Mouse (Mus musculus): ENCODE results near the gene Fam131b. TPM values are rescaled to one million over a fixed set of nuclear protein-coding genes. Genes with fewer than 3 reads are reported as not detected.

The Fam131b gene
- polyA plus RNA-seq, 1 experiment = 0.05 TPM

- TF ChIP-seq POLR2A (IDR thresholded peaks at IDR 0.05; ENCODE audit: low read depth, low read length) = no peak
- TF ChIP-seq CTCF (conservative IDR thresholded peaks at IDR 0.05; ENCODE audit: insufficient read depth, insufficient read length, low read depth, low read length) = no peak
- H3K27me3 ChIP-seq (replicated peaks; ENCODE audit: control insufficient read depth, insufficient read depth, low read length) = no peaks in the 10 kb centered on the region
- H3K27ac ChIP-seq (ENCODE audit: insufficient read depth, low read depth, low read length) = no peak overlapping the region
- peaks cover 19% of the 10 kb centered on the region for H3K36me3 ChIP-seq (ENCODE audit: control insufficient read depth, insufficient read depth, low read length)
- no peaks in the 10 kb centered on the region for H3K4me1 ChIP-seq (ENCODE audit: control insufficient read depth, insufficient read depth, low read length)
- H3K4me3 ChIP-seq (ENCODE audit: insufficient read depth, low read depth, low read length) = no peak overlapping the region
- DNase-seq = no peak
Observed at GRCm38 (mm10) chr6:42270817-42271216, 53.6 kb downstream of the Fam131b start.

- Histone ChIP-seq H3K27ac (ENCODE audit: insufficient read depth, low read depth, low read length) (peak overlapping the region; percentile 63), H3K36me3 (ENCODE audit: control insufficient read depth, insufficient read depth, low read length) (peaks cover 8% of the 10 kb centered on the region), H3K4me3 (ENCODE audit: insufficient read depth, low read depth, low read length) (peak overlapping the region; percentile 70), H3K27me3 (replicated peaks; ENCODE audit: control insufficient read depth, insufficient read depth, low read length) (no peaks in the 10 kb centered on the region), H3K4me1 (ENCODE audit: control insufficient read depth, insufficient read depth, low read length) (peaks cover 2% of the 10 kb centered on the region; the same call in 1 of the 2 replicates)
- under 1% methylated on average over 21 of the region's 21 CpGs for WGBS
- peak; percentile 19 for DNase-seq
- TF ChIP-seq POLR2A (IDR thresholded peaks at IDR 0.05; ENCODE audit: low read depth, low read length) = no peak
- TF ChIP-seq CTCF (conservative IDR thresholded peaks at IDR 0.05; ENCODE audit: insufficient read depth, insufficient read length, low read depth, low read length) = no peak
Observed at GRCm38 (mm10) chr6:42265391-42266330, 58.8 kb downstream of the Fam131b start.

Other genes starting within 250 kb of the Fam131b start
- not detected in 2 replicates for gene Tas2r139, start 183.7 kb downstream of the Fam131b start, polyA plus RNA-seq (2012; rRNA removed)
- not detected in 2 replicates for gene Tas2r144, start 109.3 kb downstream of the Fam131b start, polyA plus RNA-seq (2012; rRNA removed)
- 105 and 115 TPM in 2 replicates for gene Gstk1, start 78.7 kb downstream of the Fam131b start, polyA plus RNA-seq (2012; rRNA removed)
- gene Tmem139, start 62.7 kb downstream of the Fam131b start, polyA plus RNA-seq (2012; rRNA removed) = 28.3 and 34.0 TPM in 2 replicates
- gene Casp2, start 59.7 kb downstream of the Fam131b start, polyA plus RNA-seq (2012; rRNA removed) = 17.4 and 18.2 TPM in 2 replicates
- 0.04 and 0.86 TPM in 2 replicates for gene Clcn1, start 38.0 kb downstream of the Fam131b start, polyA plus RNA-seq (2012; rRNA removed)
- gene Zyx, start 25.0 kb upstream of the Fam131b start, polyA plus RNA-seq (2012; rRNA removed) = 90.0 and 94.2 TPM in 2 replicates
- gene Epha1, start 48.6 kb upstream of the Fam131b start, polyA plus RNA-seq (2012; rRNA removed) = 17.0 and 20.0 TPM in 2 replicates
- gene Tas2r143, start 75.6 kb upstream of the Fam131b start, polyA plus RNA-seq (2012; rRNA removed) = not detected in 2 replicates
- gene Tas2r135, start 80.8 kb upstream of the Fam131b start, polyA plus RNA-seq (2012; rRNA removed) = not detected in 2 replicates
- not detected in 2 replicates for gene Tas2r126, start 109.9 kb upstream of the Fam131b start, polyA plus RNA-seq (2012; rRNA removed)
- gene Olfr458, start 140.6 kb upstream of the Fam131b start, polyA plus RNA-seq (2012; rRNA removed) = not detected in 2 replicates
- not detected in 2 replicates for gene Olfr457, start 151.7 kb upstream of the Fam131b start, polyA plus RNA-seq (2012; rRNA removed)
- not detected in 2 replicates for gene Olfr456, start 162.6 kb upstream of the Fam131b start, polyA plus RNA-seq (2012; rRNA removed)
- gene Olfr455, start 222.9 kb upstream of the Fam131b start, polyA plus RNA-seq (2012; rRNA removed) = not detected in 2 replicates

Measured in kidney, adult 2 months (tissue).